Mouse (Mus musculus) forebrain, embryonic 16.5 days (tissue): ENCODE measurements around the gene Abcg2. TPM values are rescaled to one million over a fixed set of nuclear protein-coding genes. Genes with fewer than 3 reads are reported as not detected.

Experiments
- ATAC-seq: fragments of 200-750 bp; cut with Nextera tagmentation; 2 replicates; pipeline ENCODE4 v1.8.0; 2017; ENCODE audit warnings: mild to moderate bottlenecking, moderate library complexity
- H3K27ac ChIP-seq: fragments of 300-500 bp; sonication (generic); 2 replicates; pipeline ENCODE4 v1.5.1; 2014; ENCODE audit warnings: low read length, control low read depth
- H3K27me3 ChIP-seq: fragments of 300-500 bp; sonication (generic); replicated peaks from 2 replicates; pipeline ENCODE4 v1.6.1; 2014; ENCODE audit warnings: low read length; ENCODE audit not compliant: control insufficient read depth, insufficient read depth
- H3K36me3 ChIP-seq: fragments of 300-500 bp; sonication (generic); 2 replicates; pipeline ENCODE4 v1.6.1; 2014; ENCODE audit not compliant: control insufficient read depth, insufficient read depth
- H3K4me1 ChIP-seq: fragments of 300-500 bp; sonication (generic); replicated peaks from 2 replicates; pipeline ENCODE4 v1.6.1; 2014; ENCODE audit warnings: low read length; ENCODE audit not compliant: control insufficient read depth, insufficient read depth
- H3K4me2 ChIP-seq: fragments of 300-500 bp; sonication (generic); 2 replicates; pipeline ENCODE4 v1.6.1; 2014; ENCODE audit warnings: mild to moderate bottlenecking, low read length, control low read depth
- H3K4me3 ChIP-seq: fragments of 300-500 bp; sonication (generic); replicated peaks from 2 replicates; pipeline ENCODE4 v1.5.1; 2014; ENCODE audit warnings: mild to moderate bottlenecking, low read length, control low read depth
- H3K9ac ChIP-seq: fragments of 300-500 bp; sonication (generic); replicated peaks from 2 replicates; pipeline ENCODE4 v1.6.1; 2014; ENCODE audit warnings: low read depth, low read length, control low read depth
- H3K9me3 ChIP-seq: fragments of 300-500 bp; sonication (generic); 2 replicates; pipeline ENCODE4 v1.6.1; 2016; ENCODE audit warnings: low read length; ENCODE audit not compliant: control insufficient read depth
- WGBS: fragments of 180-500 bp; shearing (Covaris S2); extraction: QIAGEN DNeasy Blood & Tissue Kit; methylation state at CpG from one replicate; pipeline ENCODE4 v1.1.7; 2014; 5-methylcytosine and 5-hydroxymethylcytosine counted together
- polyA plus RNA-seq: library from polyadenylated mRNA; unstranded; fragments of >200 nt; fragmentation: Nextera tagmentation; extraction: Ambion mirVana; gene quantifications from 2 replicates; pipeline ENCODE4 v1.2.1, GENCODE M21; 2015

Gene Abcg2
- polyA plus RNA-seq, 1 experiment from 2014 or later, result 33.5 TPM

DNA sequence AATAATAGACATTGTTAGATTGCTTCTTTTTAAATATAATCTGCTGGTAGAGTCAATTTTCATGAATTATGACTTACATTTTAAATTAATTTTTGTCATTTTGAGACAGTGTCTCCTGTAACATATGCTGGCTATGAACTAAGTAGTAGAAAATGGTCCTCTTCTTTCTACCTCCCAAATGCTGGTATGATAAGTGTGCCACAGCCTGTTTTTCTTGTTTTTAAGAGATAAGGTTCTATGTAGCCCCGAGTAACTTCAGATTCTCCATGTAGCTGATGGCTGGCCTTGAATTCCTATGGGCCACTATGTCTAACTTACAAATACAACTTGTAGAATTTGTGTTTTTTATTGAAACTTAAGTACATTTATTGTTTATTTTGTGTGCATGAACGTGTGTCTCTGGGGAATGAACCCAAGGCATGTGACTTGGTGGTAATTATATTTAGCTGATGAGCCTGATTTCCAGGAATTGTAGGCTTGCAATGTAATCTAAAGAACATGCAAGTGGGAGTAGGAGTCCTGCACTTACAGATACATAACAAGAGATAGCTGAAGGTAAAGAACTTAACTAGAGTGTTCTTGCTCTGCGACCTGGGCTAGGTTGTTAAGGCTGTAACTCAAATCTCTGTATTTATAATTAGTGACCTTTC is 63.9 kb downstream of the Abcg2 start:
- H3K36me3 ChIP-seq, result no peaks in the 10 kb centered on the region

GRCm38 (mm10) chr6:58650136-58650535 is 65.8 kb downstream of the Abcg2 start:
- Histone ChIP-seq H3K4me3 (no peak overlapping the region), H3K27me3 (no peaks in the 10 kb centered on the region), H3K4me2 (no peak overlapping the region), H3K9me3 (no peaks in the 10 kb centered on the region), H3K4me1 (no peaks in the 10 kb centered on the region), H3K36me3 (no peaks in the 10 kb centered on the region), H3K9ac (no peak overlapping the region), H3K27ac (no peak overlapping the region)
- no peak for ATAC-seq
- 88% methylated on average over 3 of the region's 3 CpGs for WGBS

More for the DNA sequence above, 63.9 kb downstream of the Abcg2 start:
- Histone ChIP-seq H3K27ac (no peak overlapping the region), H3K4me2 (no peak overlapping the region), H3K4me1 (no peaks in the 10 kb centered on the region), H3K9ac (no peak overlapping the region), H3K9me3 (no peaks in the 10 kb centered on the region), H3K4me3 (no peak overlapping the region), H3K27me3 (no peaks in the 10 kb centered on the region)
- 92% methylated on average over 3 of the region's 3 CpGs for WGBS
- ATAC-seq, result no peak

DNA sequence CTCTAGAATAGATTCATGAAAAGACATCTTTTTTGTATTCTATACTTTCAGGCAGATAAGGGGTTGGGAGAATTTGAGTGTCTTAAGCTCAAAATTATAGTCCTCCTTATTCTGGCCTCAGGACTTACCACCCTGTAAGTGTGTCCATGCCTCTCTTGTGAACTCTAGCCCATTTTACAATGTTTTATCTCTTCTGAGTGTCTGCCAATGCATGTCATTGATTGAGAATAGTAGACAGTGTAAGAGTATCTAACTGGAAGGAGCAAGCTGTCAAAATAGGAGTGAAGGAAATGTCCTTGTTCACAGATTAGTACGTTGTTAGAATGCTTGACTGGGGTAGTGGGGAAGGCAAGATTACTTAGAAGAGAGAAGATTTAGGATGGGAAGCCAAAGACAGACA is 66.7 kb downstream of the Abcg2 start:
- no peaks in the 10 kb centered on the region for H3K27me3 ChIP-seq
- no peak overlapping the region for H3K4me2 ChIP-seq
- no peak overlapping the region for H3K4me3 ChIP-seq
- H3K36me3 ChIP-seq, result no peaks in the 10 kb centered on the region
- H3K27ac ChIP-seq, result no peak overlapping the region
- no peak overlapping the region for H3K9ac ChIP-seq
- no peaks in the 10 kb centered on the region for H3K9me3 ChIP-seq
- no peaks in the 10 kb centered on the region for H3K4me1 ChIP-seq
- 82% methylated on average over 1 of the region's 1 CpGs for WGBS
- no peak for ATAC-seq

- Histone ChIP-seq H3K9ac (no peak overlapping the region), H3K4me3 (no peak overlapping the region), H3K9me3 (no peaks in the 10 kb centered on the region), H3K27me3 (no peaks in the 10 kb centered on the region), H3K27ac (no peak overlapping the region), H3K4me1 (no peaks in the 10 kb centered on the region), H3K36me3 (no peaks in the 10 kb centered on the region), H3K4me2 (no peak overlapping the region)
- ATAC-seq, result no peak
- WGBS, result 84% methylated on average over 3 of the region's 3 CpGs
Observed at GRCm38 (mm10) chr6:58660951-58661575, 76.7 kb downstream of the Abcg2 start.

- Histone ChIP-seq H3K4me3 (no peak overlapping the region), H3K27me3 (no peaks in the 10 kb centered on the region), H3K4me1 (no peaks in the 10 kb centered on the region), H3K27ac (no peak overlapping the region), H3K36me3 (no peaks in the 10 kb centered on the region), H3K9ac (no peak overlapping the region), H3K4me2 (no peak overlapping the region), H3K9me3 (no peaks in the 10 kb centered on the region)
- ATAC-seq, result no peak
- WGBS, result 88% methylated on average over 1 of the region's 1 CpGs
Observed at GRCm38 (mm10) chr6:58677802-58678201, 93.5 kb downstream of the Abcg2 start.

DNA sequence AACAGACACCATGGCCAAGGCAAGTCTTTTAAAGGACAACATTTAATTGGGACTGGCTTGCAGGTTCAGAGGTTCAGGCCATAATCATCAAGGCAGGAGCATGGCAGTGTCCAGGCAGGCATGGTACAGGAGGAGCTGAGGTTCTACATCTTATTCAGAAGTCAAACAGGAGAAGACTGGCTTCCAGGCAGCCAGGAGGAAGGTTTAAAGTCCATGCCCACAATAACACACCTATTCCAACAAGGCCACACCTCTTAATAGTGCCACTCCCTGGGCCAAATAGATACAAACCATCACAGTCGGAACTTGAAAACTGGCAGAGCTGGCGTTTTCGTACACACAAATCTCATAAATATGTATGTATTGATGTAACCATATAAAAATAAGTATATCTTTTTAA is 94.2 kb downstream of the Abcg2 start:
- Histone ChIP-seq H3K27ac (no peak overlapping the region), H3K4me3 (no peak overlapping the region), H3K9me3 (no peaks in the 10 kb centered on the region), H3K36me3 (no peaks in the 10 kb centered on the region), H3K4me2 (no peak overlapping the region), H3K27me3 (no peaks in the 10 kb centered on the region), H3K4me1 (no peaks in the 10 kb centered on the region), H3K9ac (no peak overlapping the region)
- no peak for ATAC-seq
- WGBS, result 96% methylated on average over 3 of the region's 3 CpGs

GRCm38 (mm10) chr6:58691584-58691983 is 107.3 kb downstream of the Abcg2 start:
- Histone ChIP-seq H3K4me3 (no peak overlapping the region), H3K36me3 (no peaks in the 10 kb centered on the region), H3K9ac (no peak overlapping the region), H3K27ac (no peak overlapping the region), H3K27me3 (no peaks in the 10 kb centered on the region), H3K9me3 (no peaks in the 10 kb centered on the region), H3K4me2 (no peak overlapping the region), H3K4me1 (no peaks in the 10 kb centered on the region)
- ATAC-seq, result no peak
- 82% methylated on average over 2 of the region's 2 CpGs for WGBS

DNA sequence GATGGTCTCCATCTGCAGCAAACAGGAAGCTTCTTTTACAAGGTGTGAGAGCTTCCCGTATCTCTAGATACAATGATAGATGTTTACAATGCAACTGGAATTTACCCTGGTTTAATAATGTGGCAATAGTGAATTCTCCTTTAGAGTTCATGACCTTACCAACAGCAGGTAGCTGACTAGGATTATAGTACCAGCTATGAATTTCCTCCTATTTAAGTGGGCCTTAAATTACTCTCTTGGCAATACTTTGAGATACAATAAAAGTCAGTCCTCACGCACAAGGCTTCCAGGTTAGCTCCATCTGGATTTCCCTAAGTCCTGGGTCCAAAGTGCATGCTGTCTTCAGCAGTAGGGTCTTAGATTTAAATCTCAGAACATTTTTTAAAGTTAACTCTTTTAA is 109.9 kb downstream of the Abcg2 start:
- Histone ChIP-seq H3K27me3 (no peaks in the 10 kb centered on the region), H3K9me3 (no peaks in the 10 kb centered on the region), H3K4me3 (no peak overlapping the region), H3K4me1 (no peaks in the 10 kb centered on the region), H3K4me2 (no peak overlapping the region), H3K36me3 (no peaks in the 10 kb centered on the region), H3K27ac (no peak overlapping the region), H3K9ac (no peak overlapping the region)
- 94% methylated on average over 2 of the region's 2 CpGs for WGBS
- no peak for ATAC-seq

DNA sequence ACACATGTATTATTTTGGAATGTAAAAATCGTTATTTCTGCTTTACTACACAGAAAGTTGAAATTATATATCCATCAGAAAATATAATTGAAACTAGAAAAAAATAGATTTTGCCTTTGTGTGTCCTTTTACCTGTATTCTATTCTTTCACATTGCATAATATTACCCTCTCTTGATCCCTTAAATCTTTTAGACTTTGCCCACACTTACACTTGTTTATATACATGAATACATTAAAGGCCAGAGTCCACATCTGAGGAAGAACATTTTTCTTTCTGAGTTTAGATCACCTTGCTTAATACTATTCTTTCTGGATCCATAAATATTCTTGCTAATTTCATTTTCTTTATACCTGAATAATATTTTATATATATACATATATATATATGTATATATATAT is 110.4 kb downstream of the Abcg2 start:
- Histone ChIP-seq H3K4me3 (no peak overlapping the region), H3K9ac (no peak overlapping the region), H3K4me1 (no peaks in the 10 kb centered on the region), H3K27me3 (no peaks in the 10 kb centered on the region), H3K4me2 (no peak overlapping the region), H3K27ac (no peak overlapping the region), H3K9me3 (no peaks in the 10 kb centered on the region), H3K36me3 (no peaks in the 10 kb centered on the region)
- 80% methylated on average over 1 of the region's 1 CpGs for WGBS
- ATAC-seq, result no peak
